Mouse (Mus musculus): Measurements from ENCODE around the gene Pik3cg. TPM values are rescaled to one million over a fixed set of nuclear protein-coding genes. Genes with fewer than 3 reads are reported as not detected.

Pik3cg gene
- total and polyA plus RNA-seq, 3 experiments: 1.2 to 2.0 (median 1.3) TPM

GRCm38 (mm10) chr12:32124456-32124855 lies 84.0 kb downstream of the Pik3cg start:
- Histone ChIP-seq H3K27ac (no peak overlapping the region), H3K36me3 (ENCODE audit: control insufficient read depth, insufficient read depth, low read length) (no peaks in the 10 kb centered on the region), H3K79me2 (replicated peaks; ENCODE audit: control insufficient read depth, insufficient read depth, low read length) (no peaks in the 10 kb centered on the region), H3K9ac (ENCODE audit: low read depth, low read length) (no peak overlapping the region), H3K4me3 (no peak overlapping the region), H3K4me1 (ENCODE audit: control insufficient read depth, insufficient read depth, low read length) (peaks cover 2% of the 10 kb centered on the region), H3K27me3 (ENCODE audit: control insufficient read depth, insufficient read depth, low read length) (no peaks in the 10 kb centered on the region)
- intact Hi-C loops (cut with DNase I): no loop called here
- no peak for DNase-seq
- TF ChIP-seq POLR2A (IDR thresholded peaks at IDR 0.05; ENCODE audit: insufficient read depth, low read depth, low read length): no peak
- TF ChIP-seq EP300 (IDR thresholded peaks at IDR 0.05; ENCODE audit: insufficient read depth, low read depth, low read length): no peak
- 93% methylated on average over 2 of the region's 2 CpGs for WGBS

- Histone ChIP-seq H3K4me3 (no peak overlapping the region), H3K79me2 (replicated peaks; ENCODE audit: control insufficient read depth, insufficient read depth, low read length) (no peaks in the 10 kb centered on the region), H3K27me3 (ENCODE audit: control insufficient read depth, insufficient read depth, low read length) (no peaks in the 10 kb centered on the region), H3K9ac (ENCODE audit: low read depth, low read length) (no peak overlapping the region), H3K36me3 (ENCODE audit: control insufficient read depth, insufficient read depth, low read length) (no peaks in the 10 kb centered on the region), H3K4me1 (ENCODE audit: control insufficient read depth, insufficient read depth, low read length) (peaks cover 2% of the 10 kb centered on the region), H3K27ac (no peak overlapping the region)
- no peak for DNase-seq
- intact Hi-C loops (cut with DNase I): no loop called here
- TF ChIP-seq EP300 (IDR thresholded peaks at IDR 0.05; ENCODE audit: insufficient read depth, low read depth, low read length) (no peak), CTCF (IDR thresholded peaks at IDR 0.05) (no peak), POLR2A (IDR thresholded peaks at IDR 0.05; ENCODE audit: insufficient read depth, low read depth, low read length) (no peak)
- WGBS: 64% methylated on average over 8 of the region's 8 CpGs
Observed at GRCm38 (mm10) chr12:32124030-32124429, 84.4 kb downstream of the Pik3cg start.

- DNase-seq: peak; percentile 35 to 58
- no peaks in the 10 kb centered on the region for H3K79me2 ChIP-seq (replicated peaks; ENCODE audit: control insufficient read depth, insufficient read depth, low read length)
- no peaks in the 10 kb centered on the region for H3K36me3 ChIP-seq (ENCODE audit: control insufficient read depth, insufficient read depth, low read length)
- 37% methylated on average over 5 of the region's 5 CpGs for WGBS
- TF ChIP-seq POLR2A (IDR thresholded peaks at IDR 0.05; ENCODE audit: insufficient read depth, low read depth, low read length) (no peak), CTCF (IDR thresholded peaks at IDR 0.05) (no peak), EP300 (IDR thresholded peaks at IDR 0.05; ENCODE audit: insufficient read depth, low read depth, low read length) (no peak)
- H3K27me3 ChIP-seq (ENCODE audit: control insufficient read depth, insufficient read depth, low read length): no peaks in the 10 kb centered on the region
- no peak overlapping the region for H3K27ac ChIP-seq
- H3K9ac ChIP-seq (ENCODE audit: low read depth, low read length): no peak overlapping the region
- no peak overlapping the region for H3K4me3 ChIP-seq
- intact Hi-C loops (cut with DNase I): no loop called here
- H3K4me1 ChIP-seq (ENCODE audit: control insufficient read depth, insufficient read depth, low read length): peaks cover 2% of the 10 kb centered on the region
Observed at GRCm38 (mm10) chr12:32123559-32123958, 84.9 kb downstream of the Pik3cg start.

Other genes starting within 250 kb of the Pik3cg start
- 10 to 100 TPM in 1 of 2 experiments, 1 to 10 TPM in 1; 5.4 to 10.4 TPM for gene Prkar2b, start 147.4 kb downstream of the Pik3cg start, total RNA-seq (2021)
- 5.9 and 7.9 TPM in 2 replicates for gene Prkar2b, start 147.4 kb downstream of the Pik3cg start, polyA plus RNA-seq (2012; rRNA removed)
- gene Ccdc71l, start 170.0 kb upstream of the Pik3cg start, total RNA-seq (2021): 10 to 100 TPM in 1 of 2 experiments, 1 to 10 TPM in 1; 9.3 to 10.4 TPM
- 6.5 and 7.3 TPM in 2 replicates for gene Ccdc71l, start 170.0 kb upstream of the Pik3cg start, polyA plus RNA-seq (2012; rRNA removed)

Measured in heart, adult 2 months (tissue).